Mouse (Mus musculus) neural tube, embryonic 13.5 days (tissue): Measurements from ENCODE around the gene Hsd17b13. TPM values are rescaled to one million over a fixed set of nuclear protein-coding genes. Genes with fewer than 3 reads are reported as not detected.

Source experiments
- ATAC-seq: fragments of 200-750 bp; cut with Nextera tagmentation; 2 replicates; pipeline ENCODE4 v1.8.0; 2017; ENCODE audit warnings: low read depth, mild to moderate bottlenecking, moderate TSS enrichment, moderate library complexity
- H3K27ac ChIP-seq: fragments of 300-500 bp; sonication (generic); replicated peaks from 2 replicates; pipeline ENCODE4 v1.5.1; 2015; ENCODE audit warnings: moderate library complexity, mild to moderate bottlenecking, inconsistent platforms
- H3K27me3 ChIP-seq: fragments of 300-500 bp; sonication (generic); 2 replicates; pipeline ENCODE4 v1.6.1; 2015; ENCODE audit warnings: mild to moderate bottlenecking, inconsistent platforms
- H3K36me3 ChIP-seq: fragments of 300-500 bp; sonication (generic); 2 replicates; pipeline ENCODE4 v1.6.1; 2015; ENCODE audit warnings: mild to moderate bottlenecking, inconsistent platforms
- H3K4me1 ChIP-seq: fragments of 300-500 bp; sonication (generic); replicated peaks from 2 replicates; pipeline ENCODE4 v1.6.1; 2015; ENCODE audit warnings: inconsistent platforms
- H3K4me2 ChIP-seq: fragments of 300-500 bp; sonication (generic); 2 replicates; pipeline ENCODE4 v1.6.1; 2015; ENCODE audit warnings: inconsistent platforms, mild to moderate bottlenecking, moderate library complexity
- H3K4me3 ChIP-seq: fragments of 300-500 bp; sonication (generic); 2 replicates; pipeline ENCODE4 v1.5.1; 2015; ENCODE audit warnings: mild to moderate bottlenecking, inconsistent platforms
- H3K9ac ChIP-seq: fragments of 300-500 bp; sonication (generic); 2 replicates; pipeline ENCODE4 v1.6.1; 2015; ENCODE audit warnings: moderate library complexity, mild to moderate bottlenecking, inconsistent platforms
- H3K9me3 ChIP-seq: fragments of 300-500 bp; sonication (generic); 2 replicates; pipeline ENCODE4 v1.6.1; 2016; ENCODE audit warnings: inconsistent platforms
- WGBS: fragments of 180-500 bp; shearing (Covaris S2); methylation state at CpG from one replicate; pipeline ENCODE4 v1.1.7; 2015; 5-methylcytosine and 5-hydroxymethylcytosine counted together
- polyA plus RNA-seq: library from polyadenylated mRNA; unstranded; fragments of >200 nt; fragmentation: Nextera tagmentation; extraction: Ambion mirVana; gene quantifications from 2 replicates; pipeline ENCODE4 v1.2.1, GENCODE M21; 2015

Gene Hsd17b13
- polyA plus RNA-seq, 1 experiment from 2014 or later, result not detected

- no peak for ATAC-seq
- no peak overlapping the region for H3K4me2 ChIP-seq
- no peak overlapping the region for H3K27ac ChIP-seq
- no peaks in the 10 kb centered on the region for H3K9me3 ChIP-seq
- H3K4me3 ChIP-seq, result no peak overlapping the region
- no peaks in the 10 kb centered on the region for H3K36me3 ChIP-seq
- 75% methylated on average over 12 of the region's 12 CpGs for WGBS
- H3K4me1 ChIP-seq, result peaks cover 5% of the 10 kb centered on the region; the same call in 1 of the 2 replicates
- peaks cover 10% of the 10 kb centered on the region; the same call in 1 of the 2 replicates for H3K27me3 ChIP-seq
- no peak overlapping the region for H3K9ac ChIP-seq
Measured at GRCm38 (mm10) chr5:103916595-103917356, 60.4 kb downstream of the Hsd17b13 start.

GRCm38 (mm10) chr5:103914335-103915226 is 62.6 kb downstream of the Hsd17b13 start:
- Histone ChIP-seq H3K27me3 (peaks cover 15% of the 10 kb centered on the region), H3K27ac (no peak overlapping the region), H3K4me1 (peaks cover 13% of the 10 kb centered on the region), H3K9ac (no peak overlapping the region), H3K4me3 (no peak overlapping the region), H3K36me3 (no peaks in the 10 kb centered on the region), H3K4me2 (no peak overlapping the region), H3K9me3 (no peaks in the 10 kb centered on the region)
- no peak for ATAC-seq
- WGBS, result 68% methylated on average over 11 of the region's 11 CpGs

- WGBS, result 71% methylated on average over 4 of the region's 4 CpGs
- Histone ChIP-seq H3K27ac (no peak overlapping the region), H3K36me3 (no peaks in the 10 kb centered on the region), H3K9me3 (no peaks in the 10 kb centered on the region), H3K4me1 (peaks cover 13% of the 10 kb centered on the region), H3K4me3 (no peak overlapping the region), H3K27me3 (peaks cover 19% of the 10 kb centered on the region), H3K9ac (no peak overlapping the region), H3K4me2 (no peak overlapping the region)
- ATAC-seq, result no peak
Measured at GRCm38 (mm10) chr5:103913150-103913549, 64.1 kb downstream of the Hsd17b13 start.

GRCm38 (mm10) chr5:103911555-103911954 is 65.7 kb downstream of the Hsd17b13 start:
- no peak overlapping the region for H3K27ac ChIP-seq
- H3K36me3 ChIP-seq, result no peaks in the 10 kb centered on the region
- H3K4me3 ChIP-seq, result peak overlapping the region; percentile 58; the same call in 1 of the 2 replicates
- H3K9ac ChIP-seq, result no peak overlapping the region
- H3K9me3 ChIP-seq, result no peaks in the 10 kb centered on the region
- H3K4me2 ChIP-seq, result 0 out of 2 replicates have a peak overlapping the region, but pooled peaks have one; percentile 69
- H3K27me3 ChIP-seq, result peaks cover 19% of the 10 kb centered on the region
- peaks cover 7% of the 10 kb centered on the region for H3K4me1 ChIP-seq
- ATAC-seq, result peak; percentile 10
- WGBS, result 77% methylated on average over 5 of the region's 5 CpGs

- Histone ChIP-seq H3K36me3 (no peaks in the 10 kb centered on the region), H3K27ac (peak within 1 kb of the TSS; percentile 81), H3K4me3 (peak within 1 kb of the TSS; percentile 58), H3K4me1 (peaks cover 7% of the 10 kb centered on the region), H3K9ac (peak within 1 kb of the TSS; percentile 84), H3K4me2 (peak within 1 kb of the TSS; percentile 69), H3K9me3 (no peaks in the 10 kb centered on the region), H3K27me3 (peaks cover 19% of the 10 kb centered on the region)
- WGBS, result 1% methylated on average over 85 of the region's 86 CpGs
- peak; percentile 98 for ATAC-seq
Measured at GRCm38 (mm10) chr5:103910748-103911409, 66.3 kb downstream of the Hsd17b13 start, which contains the start of gene Klhl8. Gene Klhl8 (minus strand): TSS chr5:103911259.

- Histone ChIP-seq H3K4me2 (peak overlapping the region; percentile 69), H3K27me3 (peaks cover 19% of the 10 kb centered on the region), H3K27ac (no peak overlapping the region), H3K9me3 (no peaks in the 10 kb centered on the region), H3K9ac (peak overlapping the region; percentile 84), H3K36me3 (no peaks in the 10 kb centered on the region), H3K4me3 (peak overlapping the region; percentile 58), H3K4me1 (peaks cover 7% of the 10 kb centered on the region)
- WGBS, result 19% methylated on average over 7 of the region's 9 CpGs
- ATAC-seq, result no peak
Measured at GRCm38 (mm10) chr5:103910156-103910555, 67.1 kb downstream of the Hsd17b13 start.

GRCm38 (mm10) chr5:103909466-103909865 is 67.7 kb downstream of the Hsd17b13 start:
- WGBS, result 83% methylated on average over 3 of the region's 3 CpGs
- Histone ChIP-seq H3K36me3 (no peaks in the 10 kb centered on the region), H3K27me3 (peaks cover 19% of the 10 kb centered on the region), H3K9me3 (no peaks in the 10 kb centered on the region), H3K27ac (no peak overlapping the region), H3K4me3 (no peak overlapping the region), H3K4me2 (no peak overlapping the region), H3K4me1 (peaks cover 7% of the 10 kb centered on the region), H3K9ac (no peak overlapping the region)
- ATAC-seq, result no peak

- Histone ChIP-seq H3K27ac (no peak overlapping the region), H3K36me3 (no peaks in the 10 kb centered on the region), H3K4me1 (peaks cover 7% of the 10 kb centered on the region), H3K4me3 (no peak overlapping the region), H3K27me3 (peaks cover 19% of the 10 kb centered on the region), H3K9ac (no peak overlapping the region), H3K9me3 (no peaks in the 10 kb centered on the region), H3K4me2 (no peak overlapping the region)
- WGBS, result 69% methylated on average over 7 of the region's 7 CpGs
- no peak for ATAC-seq
Measured at GRCm38 (mm10) chr5:103908851-103909250, 68.4 kb downstream of the Hsd17b13 start.

- Histone ChIP-seq H3K4me2 (no peak overlapping the region), H3K9me3 (no peaks in the 10 kb centered on the region), H3K4me3 (no peak overlapping the region), H3K36me3 (no peaks in the 10 kb centered on the region), H3K27ac (no peak overlapping the region), H3K27me3 (peaks cover 12% of the 10 kb centered on the region; the same call in 1 of the 2 replicates), H3K9ac (no peak overlapping the region), H3K4me1 (peaks cover 7% of the 10 kb centered on the region)
- WGBS, result 87% methylated on average over 4 of the region's 4 CpGs
- ATAC-seq, result no peak
Measured at GRCm38 (mm10) chr5:103907844-103908243, 69.4 kb downstream of the Hsd17b13 start.

GRCm38 (mm10) chr5:103906173-103906572 is 71.0 kb downstream of the Hsd17b13 start:
- Histone ChIP-seq H3K4me2 (no peak overlapping the region), H3K9me3 (no peaks in the 10 kb centered on the region), H3K27ac (no peak overlapping the region), H3K4me1 (peaks cover 7% of the 10 kb centered on the region), H3K27me3 (peaks cover 9% of the 10 kb centered on the region; the same call in 1 of the 2 replicates), H3K9ac (no peak overlapping the region), H3K4me3 (no peak overlapping the region), H3K36me3 (no peaks in the 10 kb centered on the region)
- 92% methylated on average over 6 of the region's 6 CpGs for WGBS
- ATAC-seq, result no peak
